Mouse (Mus musculus): ENCODE data around the gene Dnajc8. TPM values are rescaled to one million over a fixed set of nuclear protein-coding genes. Genes with fewer than 3 reads are reported as not detected.

Gene Dnajc8
- polyA plus RNA-seq, 1 experiment from 2014 or later = 84.7 TPM

DNA sequence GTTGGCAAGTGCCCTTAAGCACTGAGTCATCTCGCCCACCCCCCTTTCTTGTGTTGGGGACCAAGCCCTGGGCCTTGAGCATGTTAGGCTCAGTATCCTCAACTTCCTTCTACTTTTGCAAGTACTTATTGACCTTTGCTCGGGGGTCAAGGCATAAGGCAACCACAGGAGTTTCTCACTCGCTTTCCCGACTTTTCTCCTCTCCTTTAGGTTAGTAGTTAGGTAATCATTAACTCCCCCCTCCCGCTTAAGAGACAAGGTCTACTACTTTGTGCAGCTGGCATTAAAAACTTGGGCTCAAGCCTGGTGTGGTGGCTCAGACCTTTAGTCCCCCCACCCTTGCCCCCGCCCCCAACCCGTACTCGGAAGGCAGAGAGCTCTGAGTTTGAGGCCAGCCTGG is 17.3 kb upstream of the Dnajc8 start:
- no peaks in the 10 kb centered on the region for H3K9me3 ChIP-seq (replicated peaks)

DNA sequence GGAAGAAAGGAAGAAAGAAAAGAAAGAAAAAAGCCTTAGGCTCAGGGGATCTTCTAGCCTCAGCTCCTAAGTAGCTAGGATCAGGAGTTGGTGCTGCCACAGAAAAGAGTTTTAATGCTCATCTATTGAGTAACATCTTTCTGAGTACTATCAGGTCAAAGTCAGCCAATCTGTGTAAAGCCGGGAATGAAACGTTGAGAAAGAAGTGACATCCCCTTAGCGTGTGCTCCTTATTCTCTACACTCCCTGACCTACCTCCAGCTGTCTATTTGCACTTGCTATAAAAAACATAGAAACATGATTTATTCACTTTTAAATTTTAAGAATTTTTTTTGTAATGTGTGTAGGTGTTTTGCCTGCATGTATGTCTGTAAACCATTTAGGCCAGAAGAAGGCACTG is 16.2 kb upstream of the Dnajc8 start:
- Histone ChIP-seq H3K36me3 (replicated peaks) (no peaks in the 10 kb centered on the region), H3K27me3 (no peaks in the 10 kb centered on the region), H3K4me3 (replicated peaks) (no peak overlapping the region), H3K4me1 (replicated peaks) (peaks cover 19% of the 10 kb centered on the region), H3K9ac (no peak overlapping the region), H3K4me2 (no peak overlapping the region), H3K27ac (replicated peaks) (no peak overlapping the region), H3K9me3 (replicated peaks) (no peaks in the 10 kb centered on the region)
- ATAC-seq (ENCODE audit: insufficient read depth) = no peak
- 81% methylated on average over 3 of the region's 3 CpGs for WGBS (ENCODE audit: insufficient replicate concordance)

More for the DNA sequence above, 17.3 kb upstream of the Dnajc8 start:
- peaks cover 26% of the 10 kb centered on the region for H3K4me1 ChIP-seq (replicated peaks)
- no peaks in the 10 kb centered on the region for H3K27me3 ChIP-seq
- H3K36me3 ChIP-seq (replicated peaks) = no peaks in the 10 kb centered on the region
- 57% methylated on average over 8 of the region's 8 CpGs for WGBS (ENCODE audit: insufficient replicate concordance)
- H3K27ac ChIP-seq (replicated peaks) = no peak overlapping the region
- H3K4me3 ChIP-seq (replicated peaks) = no peak overlapping the region
- H3K4me2 ChIP-seq = no peak overlapping the region
- ATAC-seq (ENCODE audit: insufficient read depth) = no peak
- H3K9ac ChIP-seq = no peak overlapping the region

DNA sequence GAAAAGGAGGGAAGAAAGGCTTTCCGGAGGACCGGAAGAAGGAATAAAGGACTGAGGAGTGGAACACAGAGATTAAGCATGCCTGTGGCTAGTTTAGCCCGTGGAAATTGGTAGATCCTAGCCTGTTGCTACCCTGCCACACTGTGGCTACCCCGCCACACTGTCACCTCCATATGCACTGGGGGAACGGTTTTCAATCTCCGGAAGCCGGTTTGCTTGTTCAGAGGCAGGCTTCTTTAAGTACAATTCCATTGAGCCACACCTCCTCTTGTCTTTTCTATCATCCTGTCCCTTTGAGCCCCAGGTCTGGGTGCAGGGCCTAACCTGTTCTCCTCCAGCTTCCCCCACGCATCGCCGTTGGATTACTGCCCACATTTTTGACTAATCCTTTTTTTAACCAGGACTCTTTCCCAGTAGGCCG is 11.0 kb upstream of the Dnajc8 start:
- no peak overlapping the region for H3K9ac ChIP-seq
- 34% methylated on average over 11 of the region's 11 CpGs for WGBS (ENCODE audit: insufficient replicate concordance)
- H3K9me3 ChIP-seq (replicated peaks) = no peaks in the 10 kb centered on the region
- no peak for ATAC-seq (ENCODE audit: insufficient read depth)
- no peaks in the 10 kb centered on the region for H3K27me3 ChIP-seq
- H3K36me3 ChIP-seq (replicated peaks) = peaks cover 23% of the 10 kb centered on the region
- H3K4me2 ChIP-seq = no peak overlapping the region
- H3K4me3 ChIP-seq (replicated peaks) = no peak overlapping the region
- peak overlapping the region; percentile 54 for H3K27ac ChIP-seq (replicated peaks)
- peaks cover 49% of the 10 kb centered on the region for H3K4me1 ChIP-seq (replicated peaks)

DNA sequence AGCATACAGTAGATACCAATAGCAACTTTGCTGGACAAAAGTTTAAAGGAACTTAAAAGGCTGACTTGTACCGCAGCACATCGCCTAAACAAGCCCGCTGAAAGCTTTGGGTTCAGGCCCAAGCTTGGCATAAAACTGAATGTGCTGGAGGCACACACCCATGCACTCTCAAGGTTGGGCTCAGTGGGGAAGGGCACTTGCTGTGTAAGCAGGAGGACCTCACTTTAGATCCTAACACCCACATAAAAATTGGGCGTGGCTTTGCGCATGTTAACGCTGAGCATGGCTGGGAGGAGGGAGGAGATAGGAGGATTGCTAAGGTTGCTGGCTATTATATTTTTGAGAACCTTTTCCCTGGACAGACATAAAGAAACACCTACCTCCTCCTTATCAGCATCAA is 10.5 kb upstream of the Dnajc8 start:
- Histone ChIP-seq H3K27me3 (no peaks in the 10 kb centered on the region), H3K9ac (no peak overlapping the region), H3K36me3 (replicated peaks) (peaks cover 28% of the 10 kb centered on the region), H3K4me2 (no peak overlapping the region), H3K4me3 (replicated peaks) (no peak overlapping the region), H3K9me3 (replicated peaks) (no peaks in the 10 kb centered on the region), H3K27ac (replicated peaks) (peak overlapping the region; percentile 54), H3K4me1 (replicated peaks) (peaks cover 52% of the 10 kb centered on the region)
- peak; percentile 43; the same call in 1 of the 2 replicates for ATAC-seq (ENCODE audit: insufficient read depth)
- 43% methylated on average over 6 of the region's 6 CpGs for whole genome bisulfite sequencing (ENCODE audit: insufficient replicate concordance)

DNA sequence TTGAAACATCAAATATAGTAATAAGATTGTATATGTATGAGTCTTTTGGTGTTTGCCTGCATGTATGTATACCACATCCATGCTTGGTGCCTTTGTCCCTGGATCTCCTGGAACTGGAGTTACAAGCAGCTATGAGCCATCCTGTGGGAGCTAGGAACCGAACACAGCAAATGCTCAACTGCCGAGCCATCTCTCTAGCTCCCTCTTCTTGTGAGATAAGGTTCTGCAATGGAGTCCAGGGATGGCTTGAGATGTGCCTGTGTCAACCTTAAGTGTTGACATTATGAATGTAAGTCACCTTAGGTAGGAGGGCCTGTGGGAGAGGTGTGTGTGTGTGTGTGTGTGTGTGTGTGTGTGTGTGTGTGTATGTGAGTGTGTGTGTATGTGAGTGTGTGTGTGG is 8.7 kb upstream of the Dnajc8 start:
- Histone ChIP-seq H3K36me3 (replicated peaks) (peaks cover 45% of the 10 kb centered on the region), H3K4me3 (replicated peaks) (no peak overlapping the region), H3K4me2 (no peak overlapping the region), H3K27me3 (no peaks in the 10 kb centered on the region), H3K9me3 (replicated peaks) (no peaks in the 10 kb centered on the region), H3K27ac (replicated peaks) (no peak overlapping the region), H3K9ac (no peak overlapping the region), H3K4me1 (replicated peaks) (peaks cover 71% of the 10 kb centered on the region)
- no peak for ATAC-seq (ENCODE audit: insufficient read depth)
- 28% methylated on average over 2 of the region's 2 CpGs for WGBS (ENCODE audit: insufficient replicate concordance)

DNA sequence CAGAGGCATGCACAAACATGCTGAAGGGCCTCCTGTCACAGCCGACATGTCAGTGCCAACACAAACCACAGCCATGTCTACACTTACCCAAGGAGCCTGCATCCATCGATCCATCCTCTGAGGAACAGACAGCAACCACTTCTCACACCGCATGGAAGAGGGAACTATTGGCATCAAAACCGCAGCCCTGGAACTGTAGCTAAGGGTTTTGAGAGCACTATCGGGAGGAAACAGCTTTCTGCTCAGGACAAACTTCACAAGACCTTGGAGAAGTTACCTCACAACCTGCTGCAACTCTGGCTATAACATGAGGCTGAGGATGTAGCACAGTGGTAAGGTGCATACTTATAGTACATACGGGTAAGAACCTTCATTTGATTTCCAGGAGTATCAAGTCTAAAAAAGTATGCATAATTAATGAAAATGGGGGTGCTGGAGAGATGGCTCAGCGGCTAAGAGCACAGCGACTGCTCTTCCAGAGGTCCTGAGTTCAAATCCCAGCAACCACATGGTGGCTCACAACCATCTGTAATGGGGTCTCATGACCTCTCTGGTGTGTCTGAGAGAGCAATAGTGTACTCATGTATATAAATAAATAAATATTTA is 7.3 kb upstream of the Dnajc8 start:
- H3K27ac ChIP-seq (replicated peaks) = peak overlapping the region; percentile 71
- no peak for ATAC-seq (ENCODE audit: insufficient read depth)
- no peak overlapping the region for H3K4me2 ChIP-seq
- H3K9ac ChIP-seq = no peak overlapping the region; the same call in 1 of the 2 replicates
- peaks cover 48% of the 10 kb centered on the region for H3K36me3 ChIP-seq (replicated peaks)
- 58% methylated on average over 8 of the region's 8 CpGs for WGBS (ENCODE audit: insufficient replicate concordance)
- H3K27me3 ChIP-seq = no peaks in the 10 kb centered on the region
- no peak overlapping the region for H3K4me3 ChIP-seq (replicated peaks)
- peaks cover 78% of the 10 kb centered on the region for H3K4me1 ChIP-seq (replicated peaks)
- H3K9me3 ChIP-seq (replicated peaks) = no peaks in the 10 kb centered on the region

DNA sequence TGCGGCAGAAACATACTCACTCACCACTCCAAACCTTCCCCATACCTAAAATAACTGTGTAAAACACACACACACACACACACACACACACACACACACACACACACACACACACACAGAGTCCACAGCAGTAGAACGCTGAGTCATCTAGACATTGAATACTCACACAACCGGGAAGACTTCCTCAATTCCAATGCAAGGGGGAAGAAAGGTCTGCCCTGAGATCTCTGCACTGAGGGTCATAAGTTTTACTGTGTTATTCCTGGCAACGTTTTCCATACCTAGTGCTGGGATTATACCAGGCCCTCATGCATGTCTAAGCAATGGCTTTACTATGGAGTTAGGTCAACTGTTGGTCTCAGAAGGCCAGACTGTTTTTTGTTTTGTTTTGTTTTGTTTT is 6.0 kb upstream of the Dnajc8 start:
- ATAC-seq (ENCODE audit: insufficient read depth) = no peak
- Histone ChIP-seq H3K4me3 (replicated peaks) (peak overlapping the region; percentile 92), H3K9me3 (replicated peaks) (no peaks in the 10 kb centered on the region), H3K27ac (replicated peaks) (peak overlapping the region; percentile 97), H3K4me2 (peak overlapping the region; percentile 84), H3K4me1 (replicated peaks) (peaks cover 79% of the 10 kb centered on the region), H3K27me3 (no peaks in the 10 kb centered on the region), H3K36me3 (replicated peaks) (peaks cover 48% of the 10 kb centered on the region), H3K9ac (peak overlapping the region; percentile 47)
- 21% methylated on average over 4 of the region's 4 CpGs for WGBS (ENCODE audit: insufficient replicate concordance)

DNA sequence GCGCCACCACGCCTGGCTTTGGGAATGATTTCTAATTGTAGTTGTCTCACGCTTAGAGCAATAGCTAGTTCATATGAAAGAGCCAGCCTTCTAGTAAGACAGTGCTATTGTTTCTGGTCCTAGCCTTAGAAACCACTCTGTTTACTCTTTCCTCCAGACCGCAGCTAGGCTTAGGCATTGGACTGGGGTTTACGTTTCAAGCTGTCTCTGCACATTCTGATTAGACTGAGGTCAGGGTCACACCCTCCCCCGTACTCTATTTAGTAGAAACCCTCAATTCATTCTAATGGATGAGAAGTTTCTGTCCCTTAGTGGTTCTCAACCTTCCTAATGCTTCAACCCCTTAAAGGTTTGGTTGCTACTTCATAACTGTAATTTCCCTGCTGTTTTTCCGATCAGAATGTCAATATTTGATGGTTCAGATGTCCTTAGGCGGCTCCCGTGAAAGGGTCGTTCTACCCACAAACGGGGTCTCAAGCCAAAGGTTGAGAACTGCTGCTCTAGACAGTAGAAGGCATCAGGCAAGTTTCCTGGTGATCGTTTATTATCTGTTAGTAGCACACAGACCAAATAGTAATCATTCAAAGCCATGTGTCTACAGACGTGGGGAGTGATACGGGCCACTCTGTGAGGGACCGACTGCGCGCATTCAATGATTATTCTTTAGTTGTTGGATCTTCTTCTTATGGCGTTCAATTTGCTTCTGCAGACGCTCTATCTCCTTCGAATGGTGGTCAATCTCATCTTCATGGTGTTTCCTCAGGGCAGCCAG is 5.1 kb upstream of the Dnajc8 start:
- WGBS (ENCODE audit: insufficient replicate concordance) = 26% methylated on average over 20 of the region's 20 CpGs
- Histone ChIP-seq H3K4me1 (replicated peaks) (peaks cover 78% of the 10 kb centered on the region), H3K4me3 (replicated peaks) (peak overlapping the region; percentile 92), H3K36me3 (replicated peaks) (peaks cover 48% of the 10 kb centered on the region), H3K27me3 (no peaks in the 10 kb centered on the region), H3K27ac (replicated peaks) (peak overlapping the region; percentile 97), H3K9me3 (replicated peaks) (no peaks in the 10 kb centered on the region), H3K4me2 (peak overlapping the region; percentile 84), H3K9ac (peak overlapping the region; percentile 84)
- peak; percentile 75 for ATAC-seq (ENCODE audit: insufficient read depth)

DNA sequence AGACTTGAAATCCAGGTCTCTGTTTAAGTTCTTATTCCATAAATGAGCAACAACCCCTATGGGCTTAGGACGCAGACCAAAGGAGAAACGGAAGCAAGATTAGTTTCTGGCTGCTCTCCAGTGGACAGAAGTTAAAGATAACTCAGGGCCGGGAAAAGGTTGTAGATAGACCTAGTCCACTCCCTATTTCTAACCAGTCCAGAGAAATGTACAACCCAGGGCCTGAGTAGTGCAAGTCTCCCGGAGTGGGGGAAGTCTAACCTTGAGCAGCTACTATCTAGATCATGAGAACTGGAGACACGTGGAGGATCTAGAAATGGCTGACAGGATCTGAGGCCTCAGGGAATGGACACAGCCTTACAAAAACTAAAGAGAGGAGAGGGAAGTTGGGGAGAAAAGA is 2.9 kb upstream of the Dnajc8 start:
- ATAC-seq (ENCODE audit: insufficient read depth) = peak; percentile 29
- Histone ChIP-seq H3K9me3 (replicated peaks) (no peaks in the 10 kb centered on the region), H3K4me3 (replicated peaks) (peak overlapping the region; percentile 92), H3K4me2 (peak overlapping the region; percentile 84), H3K36me3 (replicated peaks) (peaks cover 47% of the 10 kb centered on the region), H3K9ac (peak overlapping the region; percentile 84), H3K27me3 (no peaks in the 10 kb centered on the region), H3K4me1 (replicated peaks) (peaks cover 74% of the 10 kb centered on the region), H3K27ac (replicated peaks) (peak overlapping the region; percentile 97)
- WGBS (ENCODE audit: insufficient replicate concordance) = 2% methylated on average over 5 of the region's 5 CpGs

DNA sequence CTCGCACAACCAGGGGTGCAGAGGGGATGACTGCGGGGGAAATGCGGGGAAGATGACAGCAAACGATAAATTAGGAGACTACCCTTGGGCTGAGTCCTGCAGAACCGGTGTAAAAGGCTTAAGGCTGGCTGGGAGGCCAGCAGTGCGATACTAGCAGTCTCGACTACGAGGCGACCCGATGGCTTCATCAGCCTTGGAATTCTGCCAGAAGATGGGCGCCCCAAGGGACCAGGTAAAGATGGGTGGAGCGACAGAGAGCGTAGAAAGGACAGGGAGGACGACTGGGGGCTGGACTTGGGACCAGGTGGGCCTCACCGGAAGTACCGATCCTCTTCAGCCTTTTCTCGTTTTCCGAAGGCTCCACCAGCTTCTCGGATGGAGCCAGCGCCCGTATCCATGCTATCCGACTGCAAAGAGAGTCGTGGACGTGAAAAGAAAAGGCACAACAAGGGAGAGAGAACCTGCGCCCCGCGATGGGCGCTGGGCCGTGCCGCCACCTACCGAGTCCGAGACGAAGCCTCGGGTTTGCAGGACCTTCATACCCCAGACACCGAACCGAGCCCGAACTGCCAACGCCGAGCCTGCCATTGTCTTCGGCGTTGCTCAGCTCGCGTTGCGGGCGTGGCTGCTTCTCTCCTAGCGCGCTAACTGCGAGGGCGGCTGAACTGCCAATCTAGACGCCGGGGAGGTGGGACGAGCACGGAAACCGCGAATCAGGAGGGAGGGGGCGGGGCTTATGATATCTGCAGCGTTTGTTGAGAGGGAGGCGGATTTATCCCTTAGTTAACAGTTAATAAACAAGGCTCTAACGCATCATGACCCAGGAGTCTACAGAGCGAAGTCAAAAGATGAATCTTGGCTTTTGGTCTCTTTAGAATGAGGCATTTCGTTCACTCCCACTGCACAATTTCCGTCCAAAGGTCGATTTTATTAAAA is 2.1 kb upstream of the Dnajc8 start, which contains the start of gene Atpif1:
TSS of gene Atpif1 (minus strand) at position 679 of the 936 bp plus-strand sequence.
- H3K4me1 ChIP-seq (replicated peaks) = peaks cover 74% of the 10 kb centered on the region
- peak within 1 kb of the TSS; percentile 84 for H3K9ac ChIP-seq
- WGBS (ENCODE audit: insufficient replicate concordance) = under 1% methylated on average over 63 of the region's 63 CpGs
- peak; percentile 73 for ATAC-seq (ENCODE audit: insufficient read depth)
- no peaks in the 10 kb centered on the region for H3K27me3 ChIP-seq
- H3K27ac ChIP-seq (replicated peaks) = peak within 1 kb of the TSS; percentile 97
- peaks cover 48% of the 10 kb centered on the region for H3K36me3 ChIP-seq (replicated peaks)
- no peaks in the 10 kb centered on the region for H3K9me3 ChIP-seq (replicated peaks)
- H3K4me3 ChIP-seq (replicated peaks) = peak within 1 kb of the TSS; percentile 92
- peak within 1 kb of the TSS; percentile 84 for H3K4me2 ChIP-seq

DNA sequence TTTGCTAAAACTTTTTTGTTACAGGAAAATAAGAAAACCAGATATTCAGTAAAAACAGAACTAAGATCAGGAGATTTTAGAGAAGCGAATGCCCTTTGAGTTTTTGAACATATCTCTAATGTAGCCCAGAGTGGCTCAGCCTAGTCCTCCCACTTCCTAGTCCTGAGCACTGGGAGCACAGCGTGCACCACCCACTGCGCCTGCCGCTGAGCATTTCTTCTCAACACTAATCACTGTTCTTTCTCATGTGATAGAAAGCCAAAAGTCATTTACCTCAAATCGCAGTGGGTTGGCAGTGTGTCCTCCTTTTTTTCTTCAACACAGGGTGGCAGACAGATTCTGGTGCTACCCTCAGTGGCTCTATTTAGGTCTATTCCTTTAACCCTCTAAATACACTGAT is 4.1 kb downstream of the Dnajc8 start:
- no peak overlapping the region for H3K4me3 ChIP-seq (replicated peaks)

More for the DNA sequence above, 4.1 kb downstream of the Dnajc8 start:
- no peak overlapping the region for H3K9ac ChIP-seq
- H3K4me2 ChIP-seq = no peak overlapping the region
- no peaks in the 10 kb centered on the region for H3K27me3 ChIP-seq
- 88% methylated on average over 5 of the region's 5 CpGs for whole genome bisulfite sequencing (ENCODE audit: insufficient replicate concordance)
- H3K9me3 ChIP-seq (replicated peaks) = no peaks in the 10 kb centered on the region
- peaks cover 74% of the 10 kb centered on the region for H3K36me3 ChIP-seq (replicated peaks)
- H3K4me1 ChIP-seq (replicated peaks) = peaks cover 37% of the 10 kb centered on the region
- no peak for ATAC-seq (ENCODE audit: insufficient read depth)
- no peak overlapping the region for H3K27ac ChIP-seq (replicated peaks)
